Mouse (Mus musculus) stomach, embryonic 16.5 days (tissue): ENCODE measurements around the gene Tmbim7. TPM values are rescaled to one million over a fixed set of nuclear protein-coding genes. Genes with fewer than 3 reads are reported as not detected.

Experiments used
- ATAC-seq: fragments of 200-750 bp; cut with Nextera tagmentation; 2 replicates; pipeline ENCODE4 v1.8.0; 2017; ENCODE audit warnings: moderate number of reproducible peaks, moderate TSS enrichment; ENCODE audit not compliant: insufficient read depth, low FRiP score
- H3K27ac ChIP-seq: fragments of 300-500 bp; sonication (generic); 2 replicates; pipeline ENCODE4 v1.5.1; 2014; ENCODE audit warnings: low read length
- H3K27me3 ChIP-seq: fragments of 300-500 bp; sonication (generic); 2 replicates; pipeline ENCODE4 v1.6.1; 2014; ENCODE audit warnings: low read length, control low read depth, mixed read lengths; ENCODE audit not compliant: control insufficient read depth, insufficient read depth
- H3K36me3 ChIP-seq: fragments of 300-500 bp; sonication (generic); 2 replicates; pipeline ENCODE4 v1.6.1; 2014; ENCODE audit warnings: low read length; ENCODE audit not compliant: control insufficient read depth, insufficient read depth
- H3K4me1 ChIP-seq: fragments of 300-500 bp; sonication (generic); 2 replicates; pipeline ENCODE4 v1.6.1; 2014; ENCODE audit warnings: low read length, control low read depth, mixed read lengths; ENCODE audit not compliant: control insufficient read depth, insufficient read depth
- H3K4me2 ChIP-seq: fragments of 300-500 bp; sonication (generic); 2 replicates; pipeline ENCODE4 v1.6.1; 2014; ENCODE audit warnings: low read depth, low read length, mixed read lengths
- H3K4me3 ChIP-seq: fragments of 300-500 bp; sonication (generic); replicated peaks from 2 replicates; pipeline ENCODE4 v1.5.1; 2014; ENCODE audit warnings: mild to moderate bottlenecking, low read length
- H3K9ac ChIP-seq: fragments of 300-500 bp; sonication (generic); 2 replicates; pipeline ENCODE4 v1.6.1; 2014; ENCODE audit warnings: low read length
- H3K9me3 ChIP-seq: fragments of 300-500 bp; sonication (generic); replicated peaks from 2 replicates; pipeline ENCODE4 v1.6.1; 2016; ENCODE audit warnings: low read length, control low read depth; ENCODE audit not compliant: control insufficient read depth
- WGBS: fragments of 180-500 bp; shearing (Covaris S2); extraction: QIAGEN DNeasy Blood & Tissue Kit; methylation state at CpG from one replicate; pipeline ENCODE4 v1.1.7; 2014; 5-methylcytosine and 5-hydroxymethylcytosine counted together
- polyA plus RNA-seq: library from polyadenylated mRNA; unstranded; fragments of >200 nt; fragmentation: Nextera tagmentation; extraction: Ambion mirVana; gene quantifications from 2 replicates; pipeline ENCODE4 v1.2.1, GENCODE M21; 2015

Tmbim7 gene
- polyA plus RNA-seq, 1 experiment from 2014 or later = not detected

DNA sequence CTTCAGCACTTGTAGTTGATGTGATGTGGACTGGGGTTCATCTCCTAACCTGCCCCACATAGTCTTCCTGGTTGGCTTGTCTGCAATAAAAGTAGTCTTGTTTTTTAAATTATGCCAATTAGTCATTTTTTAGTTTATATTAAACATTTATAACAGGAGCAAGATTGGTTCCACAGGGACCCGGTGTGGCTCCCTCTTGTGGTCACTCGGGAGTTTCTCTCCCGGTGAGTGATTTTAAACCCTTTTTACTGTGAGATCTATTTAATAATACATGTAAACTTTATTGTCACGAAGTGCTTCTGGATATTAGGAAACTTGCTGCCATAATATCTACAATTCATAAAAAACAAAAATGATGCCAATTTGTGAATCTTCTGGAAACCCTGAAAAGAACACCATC lies 17.0 kb upstream of the Tmbim7 start:
- ATAC-seq = no peak
- no peak overlapping the region for H3K4me3 ChIP-seq
- H3K36me3 ChIP-seq = peaks cover 6% of the 10 kb centered on the region; the same call in 1 of the 2 replicates
- 76% methylated on average over 4 of the region's 4 CpGs for WGBS
- no peak overlapping the region for H3K9ac ChIP-seq
- H3K9me3 ChIP-seq = no peaks in the 10 kb centered on the region
- H3K27ac ChIP-seq = no peak overlapping the region
- no peaks in the 10 kb centered on the region for H3K4me1 ChIP-seq
- no peak overlapping the region for H3K4me2 ChIP-seq
- H3K27me3 ChIP-seq = no peaks in the 10 kb centered on the region

DNA sequence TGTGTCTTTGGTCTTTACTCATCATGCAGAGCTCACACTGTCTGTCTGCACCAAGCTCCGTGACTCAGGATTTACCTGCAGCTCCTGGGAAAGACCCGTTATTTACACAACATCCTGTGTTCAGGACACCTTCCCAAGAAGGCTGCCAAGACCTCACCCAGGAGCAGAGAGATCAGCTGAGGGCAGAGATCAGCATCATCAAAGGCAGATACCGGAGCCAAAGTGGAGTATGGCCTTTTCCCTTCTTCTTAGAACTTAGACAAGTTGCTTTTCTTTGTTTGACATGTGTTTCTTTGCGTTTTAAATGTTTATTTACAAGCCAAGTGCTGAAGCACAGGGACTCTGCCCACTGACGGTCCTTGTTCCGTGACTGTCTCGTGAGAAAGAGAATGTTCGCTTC lies 15.7 kb upstream of the Tmbim7 start:
- Histone ChIP-seq H3K9ac (no peak overlapping the region), H3K4me2 (no peak overlapping the region), H3K4me1 (no peaks in the 10 kb centered on the region), H3K27me3 (no peaks in the 10 kb centered on the region), H3K4me3 (no peak overlapping the region), H3K36me3 (peaks cover 6% of the 10 kb centered on the region; the same call in 1 of the 2 replicates), H3K27ac (no peak overlapping the region), H3K9me3 (no peaks in the 10 kb centered on the region)
- 74% methylated on average over 8 of the region's 8 CpGs for WGBS
- no peak for ATAC-seq

DNA sequence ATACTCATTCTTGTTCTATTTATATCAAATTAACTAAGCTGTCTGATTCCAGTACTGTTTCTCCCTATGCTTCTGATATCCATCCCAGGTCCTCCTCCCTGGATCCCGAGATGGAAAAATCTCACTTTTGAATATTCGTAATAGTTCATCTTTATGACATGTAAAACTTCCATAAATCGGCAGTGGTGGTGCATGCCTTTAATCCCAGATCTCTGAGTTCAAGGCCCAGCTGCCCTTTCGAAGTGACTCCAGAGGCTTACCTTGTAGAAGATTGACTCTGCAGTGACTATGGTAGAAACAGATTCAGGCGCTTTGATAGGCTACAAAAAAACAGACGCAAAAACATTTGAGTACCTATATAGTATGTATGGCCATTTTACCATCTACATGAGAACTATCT lies 6.4 kb upstream of the Tmbim7 start:
- 90% methylated on average over 6 of the region's 6 CpGs for WGBS

DNA sequence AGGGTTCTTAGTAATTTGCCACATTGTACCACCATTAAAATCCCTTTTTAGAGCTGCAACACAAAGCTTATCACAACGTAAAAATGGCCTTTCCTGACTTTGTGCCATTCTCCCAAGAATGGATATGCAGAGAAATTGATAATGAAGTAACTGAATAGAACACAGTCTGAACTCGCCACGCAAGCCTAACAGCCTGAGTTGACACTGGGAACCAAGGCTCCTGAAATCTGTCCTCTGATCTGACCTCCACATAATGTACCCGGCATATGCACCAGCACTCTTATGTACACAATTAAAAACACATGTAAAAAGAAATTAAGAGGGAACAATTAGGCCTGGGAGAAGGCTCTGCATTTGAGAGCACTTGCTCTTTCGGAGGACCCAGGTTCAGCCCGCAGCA lies 5.7 kb upstream of the Tmbim7 start:
- no peak for ATAC-seq
- Histone ChIP-seq H3K4me3 (no peak overlapping the region; the same call in 1 of the 2 replicates), H3K27me3 (no peaks in the 10 kb centered on the region), H3K4me1 (peaks cover 8% of the 10 kb centered on the region; the same call in 1 of the 2 replicates), H3K9me3 (no peaks in the 10 kb centered on the region), H3K9ac (0 out of 2 replicates have a peak overlapping the region, but pooled peaks have one; percentile 14), H3K27ac (no peak overlapping the region), H3K36me3 (peaks cover 14% of the 10 kb centered on the region), H3K4me2 (peak overlapping the region; percentile 19; the same call in 1 of the 2 replicates)
- 73% methylated on average over 6 of the region's 6 CpGs for WGBS

More for the DNA sequence above, 6.4 kb upstream of the Tmbim7 start:
- peaks cover 8% of the 10 kb centered on the region; the same call in 1 of the 2 replicates for H3K4me1 ChIP-seq
- H3K36me3 ChIP-seq = peaks cover 14% of the 10 kb centered on the region
- no peaks in the 10 kb centered on the region for H3K9me3 ChIP-seq
- no peak overlapping the region for H3K4me2 ChIP-seq
- no peak overlapping the region for H3K4me3 ChIP-seq
- ATAC-seq = no peak
- H3K27ac ChIP-seq = no peak overlapping the region
- no peak overlapping the region for H3K9ac ChIP-seq
- H3K27me3 ChIP-seq = no peaks in the 10 kb centered on the region

DNA sequence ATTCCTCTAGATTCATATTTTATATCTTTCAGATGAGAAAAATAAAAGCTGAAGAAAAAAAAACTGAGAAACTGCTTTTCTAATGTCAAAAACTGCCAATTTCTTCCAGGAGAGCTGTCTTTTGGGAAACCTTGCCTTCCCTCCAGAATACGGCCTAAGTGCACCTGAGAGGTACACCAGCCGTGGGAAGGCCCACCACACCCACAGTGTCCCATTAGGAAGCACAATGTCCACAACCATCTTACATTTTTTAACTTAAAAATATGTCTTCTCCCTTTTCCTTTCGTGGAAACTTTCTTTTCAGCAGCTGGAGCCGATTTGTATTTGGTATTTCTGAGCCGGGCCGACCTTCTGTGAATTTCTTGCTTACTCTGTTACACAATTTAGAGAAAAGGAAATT lies 4.4 kb upstream of the Tmbim7 start:
- peak overlapping the region; percentile 89 for H3K4me3 ChIP-seq
- 16% methylated on average over 6 of the region's 6 CpGs for WGBS
- no peak for ATAC-seq
- H3K36me3 ChIP-seq = peaks cover 8% of the 10 kb centered on the region; the same call in 1 of the 2 replicates
- H3K4me2 ChIP-seq = peak overlapping the region; percentile 77
- peaks cover 8% of the 10 kb centered on the region; the same call in 1 of the 2 replicates for H3K4me1 ChIP-seq
- H3K9ac ChIP-seq = peak overlapping the region; percentile 93
- no peaks in the 10 kb centered on the region for H3K9me3 ChIP-seq
- H3K27ac ChIP-seq = peak overlapping the region; percentile 94; the same call in 1 of the 2 replicates
- no peaks in the 10 kb centered on the region for H3K27me3 ChIP-seq

DNA sequence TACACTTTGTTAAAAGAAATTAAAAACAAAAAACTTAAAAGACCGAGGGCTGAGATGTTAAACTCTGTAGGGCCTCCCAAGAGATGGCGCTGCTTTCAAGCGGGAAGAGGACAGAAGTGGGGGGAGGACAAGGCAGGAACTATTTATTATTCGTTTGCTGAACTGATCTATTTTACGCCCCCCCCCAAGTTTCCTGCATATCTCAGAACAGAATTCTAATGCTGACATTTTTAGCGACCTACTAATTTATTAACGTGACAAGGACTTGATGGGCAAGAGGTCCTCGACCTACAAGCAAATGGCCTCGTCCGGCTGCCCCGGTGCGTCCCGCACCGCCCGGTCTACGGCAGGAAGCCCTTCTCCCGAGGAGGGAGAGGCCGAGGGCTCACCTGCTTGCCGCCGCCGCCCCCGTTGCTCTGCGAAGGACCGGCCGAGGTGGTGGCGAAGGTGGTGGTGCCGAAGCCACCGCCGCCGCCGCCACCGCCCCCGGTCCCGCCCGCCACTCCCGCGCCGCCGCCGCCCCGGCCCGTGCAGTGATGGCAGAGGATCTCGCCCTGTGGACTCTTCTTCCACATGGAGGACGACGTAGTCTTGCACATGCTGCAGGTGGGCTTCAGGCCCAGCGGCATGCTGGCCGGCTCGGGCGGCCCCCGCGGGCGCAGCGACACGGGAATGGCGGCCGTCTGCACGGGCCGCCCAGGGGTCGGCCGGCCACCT lies 3.8 kb upstream of the Tmbim7 start:
- peak overlapping the region; percentile 89 for H3K4me3 ChIP-seq
- H3K27ac ChIP-seq = peak overlapping the region; percentile 94
- peaks cover 8% of the 10 kb centered on the region; the same call in 1 of the 2 replicates for H3K36me3 ChIP-seq
- H3K4me2 ChIP-seq = peak overlapping the region; percentile 77
- H3K9me3 ChIP-seq = no peaks in the 10 kb centered on the region
- WGBS = under 1% methylated on average over 60 of the region's 60 CpGs
- ATAC-seq = peak; percentile 71
- H3K9ac ChIP-seq = peak overlapping the region; percentile 93
- no peaks in the 10 kb centered on the region for H3K27me3 ChIP-seq
- H3K4me1 ChIP-seq = peaks cover 8% of the 10 kb centered on the region; the same call in 1 of the 2 replicates

DNA sequence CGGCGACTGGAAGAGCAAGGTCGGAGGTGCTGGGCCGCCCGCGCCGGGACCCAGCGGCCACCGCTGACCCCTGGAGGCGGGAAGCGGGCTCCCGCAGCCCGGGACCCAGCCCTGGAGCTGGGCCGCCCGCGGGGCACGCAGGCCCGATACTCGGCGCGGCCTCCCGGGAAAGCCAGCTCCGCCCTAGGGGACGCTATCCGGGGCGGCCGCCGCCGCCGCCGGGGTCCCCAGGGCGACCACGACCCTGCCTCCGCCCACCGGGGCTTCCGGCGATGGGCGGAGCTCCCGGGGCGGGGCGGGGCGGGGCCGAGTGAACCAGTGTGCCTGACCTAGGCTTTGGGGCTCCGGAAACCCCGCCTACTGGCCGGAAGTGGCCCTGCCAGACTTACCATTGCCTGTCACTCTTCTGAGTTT lies 3.3 kb upstream of the Tmbim7 start:
- 0% methylated on average over 38 of the region's 46 CpGs for WGBS
- H3K27me3 ChIP-seq = no peaks in the 10 kb centered on the region
- H3K36me3 ChIP-seq = peaks cover 8% of the 10 kb centered on the region; the same call in 1 of the 2 replicates
- no peaks in the 10 kb centered on the region for H3K9me3 ChIP-seq
- peaks cover 8% of the 10 kb centered on the region; the same call in 1 of the 2 replicates for H3K4me1 ChIP-seq
- peak overlapping the region; percentile 94 for H3K27ac ChIP-seq
- peak overlapping the region; percentile 93 for H3K9ac ChIP-seq
- H3K4me3 ChIP-seq = peak overlapping the region; percentile 89
- peak overlapping the region; percentile 77 for H3K4me2 ChIP-seq
- peak; percentile 96 for ATAC-seq

DNA sequence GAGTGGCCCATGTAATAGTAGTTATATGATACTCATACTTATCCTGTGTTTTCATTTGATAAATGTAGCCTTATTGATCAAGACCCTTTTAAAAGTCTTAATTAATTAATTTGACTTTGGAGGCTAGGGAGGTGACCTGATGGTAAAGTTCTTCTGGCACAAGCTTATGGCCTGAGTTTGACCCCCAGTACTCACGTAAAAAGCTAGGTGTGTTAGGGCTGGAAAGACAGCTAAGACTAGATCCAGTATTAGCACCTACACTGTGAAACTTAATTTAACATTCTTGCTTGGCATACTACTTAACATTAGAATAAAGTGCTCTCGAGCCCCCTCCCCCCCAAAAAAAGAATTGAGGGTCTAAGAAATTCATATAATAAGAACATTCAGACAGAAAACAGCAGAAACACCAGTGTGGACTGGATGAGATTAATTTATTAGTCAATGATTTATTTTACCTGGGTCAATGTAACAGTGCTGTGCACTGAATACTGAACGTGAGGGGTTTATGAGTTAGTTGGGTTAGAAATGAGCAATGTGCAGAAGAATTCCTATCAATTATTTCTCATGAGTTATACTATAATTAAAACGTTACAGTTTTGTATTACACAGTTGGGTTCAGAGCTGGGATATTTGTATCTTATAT lies 2.7 kb upstream of the Tmbim7 start:
- Histone ChIP-seq H3K36me3 (peaks cover 5% of the 10 kb centered on the region; the same call in 1 of the 2 replicates), H3K4me1 (peaks cover 8% of the 10 kb centered on the region; the same call in 1 of the 2 replicates), H3K4me3 (peak overlapping the region; percentile 14; the same call in 1 of the 2 replicates), H3K27me3 (no peaks in the 10 kb centered on the region), H3K27ac (no peak overlapping the region), H3K9me3 (no peaks in the 10 kb centered on the region), H3K4me2 (peak overlapping the region; percentile 77), H3K9ac (no peak overlapping the region)
- no peak for ATAC-seq
- 45% methylated on average over 4 of the region's 4 CpGs for WGBS

DNA sequence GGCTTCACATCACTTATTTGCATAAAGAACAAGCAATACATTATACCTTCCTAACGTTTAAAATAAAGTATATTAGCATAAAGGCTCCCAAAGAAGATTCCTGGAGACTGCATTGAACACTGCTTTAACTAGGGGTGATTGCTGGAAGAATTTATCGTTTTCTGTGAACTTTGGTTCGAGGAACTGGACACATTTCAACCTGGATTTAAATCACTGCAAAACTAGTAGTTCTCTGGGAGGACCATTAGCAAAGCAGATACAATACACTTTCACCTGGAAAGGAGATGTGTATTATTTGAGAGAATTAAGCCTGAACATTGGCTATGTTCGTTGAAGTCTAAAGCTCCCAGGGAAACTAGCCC lies 2.2 kb upstream of the Tmbim7 start:
- Histone ChIP-seq H3K9ac (no peak overlapping the region), H3K27me3 (no peaks in the 10 kb centered on the region), H3K4me2 (no peak overlapping the region), H3K4me3 (no peak overlapping the region), H3K4me1 (peaks cover 8% of the 10 kb centered on the region; the same call in 1 of the 2 replicates), H3K27ac (no peak overlapping the region), H3K36me3 (0 out of 2 replicates have a peak, but pooled peaks cover 4% of the 10 kb centered on the region), H3K9me3 (no peaks in the 10 kb centered on the region)
- 70% methylated on average over 4 of the region's 4 CpGs for WGBS
- ATAC-seq = no peak
